Mouse (Mus musculus) kidney, adult 2 months (tissue): ENCODE measurements at regions not wholly inside any gene's neighbourhood (a gene's known extent, or its start where the extent isn't known, plus 50 kb on each side); places are given as distances from the start of the nearest gene placed in this dataset.

ENCODE experiments used
- CTCF ChIP-seq: fragments of 200-500 bp; conservative IDR thresholded peaks from 2 replicates; pipeline ENCODE4 v1.5.1; 2011; ENCODE audit warnings: low read depth, mild to moderate bottlenecking, control low read depth, low read length, moderate library complexity, mixed read lengths; ENCODE audit not compliant: insufficient read depth, insufficient read length
- POLR2A ChIP-seq: fragments of 200-500 bp; IDR thresholded peaks from one replicate; pipeline ENCODE4 v1.6.1; 2011; ENCODE audit warnings: low read depth, low read length, control low read depth

DNA sequence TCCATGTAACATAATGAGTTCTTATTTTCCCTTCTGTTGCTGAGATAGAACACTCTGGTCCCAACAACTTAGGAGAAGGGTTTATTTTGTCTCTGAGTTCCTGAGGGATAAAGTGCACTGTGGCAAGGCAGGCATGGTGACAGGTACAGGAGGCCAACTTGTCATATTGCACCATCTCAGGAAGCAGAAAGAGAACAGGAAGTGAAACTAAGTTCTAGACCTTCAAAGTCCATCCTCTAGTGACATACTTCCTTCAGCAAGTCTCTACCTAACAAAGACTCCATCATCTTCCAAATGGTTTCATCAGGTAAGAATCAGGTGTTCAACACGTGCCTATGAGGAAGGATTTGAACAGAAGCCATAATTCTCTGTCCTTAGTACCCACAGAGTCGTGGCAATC is 266.1 kb upstream of the Mtpn start:
- TF ChIP-seq POLR2A, result no peak
- no peak for TF ChIP-seq CTCF
